Mouse (Mus musculus) neural tube, embryonic 14.5 days (tissue): ENCODE measurements around the gene Cobl. TPM values are rescaled to one million over a fixed set of nuclear protein-coding genes. Genes with fewer than 3 reads are reported as not detected.

Experiments
- ATAC-seq: fragments of 200-750 bp; cut with Nextera tagmentation; 2 replicates; pipeline ENCODE4 v1.8.0; 2017; ENCODE audit warnings: low read depth, mild to moderate bottlenecking, moderate TSS enrichment, moderate library complexity
- H3K27ac ChIP-seq: fragments of 300-500 bp; sonication (generic); 2 replicates; pipeline ENCODE4 v1.5.1; 2014; ENCODE audit warnings: low read depth, mild to moderate bottlenecking, control low read depth, low read length, moderate library complexity, mixed read lengths
- H3K27me3 ChIP-seq: fragments of 300-500 bp; sonication (generic); 2 replicates; pipeline ENCODE4 v1.6.1; 2014; ENCODE audit warnings: low read length; ENCODE audit not compliant: control insufficient read depth, insufficient read depth
- H3K36me3 ChIP-seq: fragments of 300-500 bp; sonication (generic); 2 replicates; pipeline ENCODE4 v1.6.1; 2014; ENCODE audit warnings: low read length, mixed read lengths; ENCODE audit not compliant: control insufficient read depth, insufficient read depth
- H3K4me1 ChIP-seq: fragments of 300-500 bp; sonication (generic); 2 replicates; pipeline ENCODE4 v1.6.1; 2014; ENCODE audit warnings: low read length; ENCODE audit not compliant: control insufficient read depth, insufficient read depth
- H3K4me2 ChIP-seq: fragments of 300-500 bp; sonication (generic); 2 replicates; pipeline ENCODE4 v1.6.1; 2014; ENCODE audit warnings: mild to moderate bottlenecking, low read depth, low read length, control low read depth
- H3K4me3 ChIP-seq: fragments of 300-500 bp; sonication (generic); 2 replicates; pipeline ENCODE4 v1.5.1; 2014; ENCODE audit warnings: low read depth, low read length, control low read depth, mixed read lengths
- H3K9ac ChIP-seq: fragments of 300-500 bp; sonication (generic); replicated peaks from 2 replicates; pipeline ENCODE4 v1.6.1; 2014; ENCODE audit warnings: low read depth, mild to moderate bottlenecking, control low read depth, low read length, mixed read lengths
- H3K9me3 ChIP-seq: fragments of 300-500 bp; sonication (generic); 2 replicates; pipeline ENCODE4 v1.6.1; 2016; ENCODE audit warnings: low read length; ENCODE audit not compliant: control insufficient read depth
- WGBS: fragments of 180-500 bp; shearing (Covaris S2); extraction: QIAGEN DNeasy Blood & Tissue Kit; methylation state at CpG from one replicate; pipeline ENCODE4 v1.1.7; 2014; 5-methylcytosine and 5-hydroxymethylcytosine counted together
- polyA plus RNA-seq: library from polyadenylated mRNA; unstranded; fragments of >200 nt; fragmentation: Nextera tagmentation; extraction: Ambion mirVana; gene quantifications from 2 replicates; pipeline ENCODE4 v1.2.1, GENCODE M21; 2014

Cobl gene
- polyA plus RNA-seq, 1 experiment from 2014 or later, result 16.3 TPM

DNA sequence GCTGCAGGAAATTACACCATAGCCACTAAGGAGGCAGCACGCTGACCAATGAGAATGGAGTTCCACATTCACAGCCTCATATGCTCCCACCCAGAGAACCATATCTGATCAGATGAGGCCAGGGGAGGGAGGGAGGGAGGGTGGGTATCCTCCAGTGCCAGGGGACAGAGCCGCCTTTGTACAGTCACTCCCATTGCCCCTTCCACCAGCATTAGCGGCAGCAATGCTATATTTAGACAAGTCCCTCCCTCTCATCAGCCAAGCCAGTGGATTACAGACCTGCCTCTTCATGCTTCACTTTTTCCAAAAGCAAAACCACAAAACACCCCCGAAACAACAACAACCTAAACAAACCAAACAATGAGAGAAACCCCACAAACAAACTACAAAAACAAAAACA, 30.2 kb downstream of the Cobl start:
- Histone ChIP-seq H3K9me3 (no peaks in the 10 kb centered on the region), H3K4me1 (peaks cover 4% of the 10 kb centered on the region; the same call in 1 of the 2 replicates), H3K36me3 (no peaks in the 10 kb centered on the region), H3K9ac (no peak overlapping the region), H3K4me2 (no peak overlapping the region), H3K4me3 (no peak overlapping the region), H3K27me3 (no peaks in the 10 kb centered on the region), H3K27ac (no peak overlapping the region)
- peak; percentile 60; the same call in 1 of the 2 replicates for ATAC-seq
- 61% methylated on average over 4 of the region's 4 CpGs for WGBS

DNA sequence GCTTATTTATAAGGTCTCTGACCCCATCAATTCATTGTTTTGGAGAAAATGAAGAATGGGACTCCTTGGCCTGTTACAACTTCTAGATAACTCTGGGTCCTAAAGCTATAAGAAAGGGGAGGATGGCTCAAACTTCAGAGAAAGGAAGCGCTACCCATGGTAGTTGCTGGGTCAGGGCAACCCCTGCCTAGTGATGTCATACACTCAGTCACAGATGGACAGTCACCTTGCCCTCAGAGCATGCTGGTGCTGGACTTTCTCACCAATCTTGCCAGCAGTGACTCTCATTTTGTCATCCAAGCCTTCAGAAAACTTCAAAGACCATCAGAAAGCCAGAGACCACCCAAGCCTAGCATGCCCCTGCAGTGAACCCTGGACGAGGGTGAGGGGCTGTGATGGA, 32.8 kb downstream of the Cobl start:
- Histone ChIP-seq H3K36me3 (no peaks in the 10 kb centered on the region), H3K27ac (no peak overlapping the region), H3K4me3 (no peak overlapping the region), H3K9ac (no peak overlapping the region), H3K27me3 (no peaks in the 10 kb centered on the region), H3K4me2 (no peak overlapping the region), H3K9me3 (no peaks in the 10 kb centered on the region), H3K4me1 (peaks cover 4% of the 10 kb centered on the region; the same call in 1 of the 2 replicates)
- 90% methylated on average over 2 of the region's 2 CpGs for WGBS
- no peak for ATAC-seq

DNA sequence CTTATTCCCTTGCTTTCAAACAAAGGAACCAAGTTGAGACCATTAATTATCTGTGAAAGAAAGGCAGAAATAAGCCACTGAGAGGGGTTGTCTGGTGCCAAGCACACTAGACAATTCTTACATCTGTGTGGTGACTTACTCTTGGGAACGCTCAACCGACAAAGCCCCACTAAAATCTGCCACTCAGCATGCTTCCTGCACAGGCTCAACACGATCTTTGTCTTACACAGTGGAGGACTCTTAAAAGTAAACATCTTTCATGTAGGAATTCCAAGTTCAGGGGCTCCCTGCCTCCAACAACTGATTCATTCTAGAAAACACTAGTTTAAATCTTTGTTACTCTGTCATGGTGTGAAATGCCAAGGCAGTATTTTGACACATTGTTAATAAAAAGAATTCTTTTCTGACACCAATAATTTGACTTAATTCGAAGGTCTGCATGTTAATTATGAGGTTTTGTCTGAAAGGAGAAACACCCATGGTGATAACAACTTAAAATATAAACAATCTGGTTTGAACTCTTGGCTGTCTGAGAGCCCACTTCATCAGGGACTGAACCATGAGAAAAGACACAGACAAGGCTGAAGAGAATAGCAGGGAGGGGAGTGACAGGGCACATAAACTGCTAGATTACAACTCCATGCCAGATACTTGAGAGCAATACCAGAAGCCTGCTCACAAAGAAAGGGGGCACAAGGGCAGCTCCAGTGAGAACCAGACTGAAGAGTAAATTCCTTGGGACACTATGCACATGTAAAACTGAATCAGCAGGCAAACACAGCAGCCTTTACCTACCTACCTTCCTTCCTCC, 34.3 kb downstream of the Cobl start:
- no peak overlapping the region for H3K27ac ChIP-seq
- peaks cover under 1% of the 10 kb centered on the region; the same call in 1 of the 2 replicates for H3K4me1 ChIP-seq
- H3K27me3 ChIP-seq, result no peaks in the 10 kb centered on the region
- H3K4me2 ChIP-seq, result no peak overlapping the region
- peak; percentile 63 for ATAC-seq
- H3K36me3 ChIP-seq, result no peaks in the 10 kb centered on the region
- 9% methylated on average over 4 of the region's 4 CpGs for whole genome bisulfite sequencing
- H3K9me3 ChIP-seq, result no peaks in the 10 kb centered on the region
- H3K4me3 ChIP-seq, result no peak overlapping the region
- H3K9ac ChIP-seq, result no peak overlapping the region

DNA sequence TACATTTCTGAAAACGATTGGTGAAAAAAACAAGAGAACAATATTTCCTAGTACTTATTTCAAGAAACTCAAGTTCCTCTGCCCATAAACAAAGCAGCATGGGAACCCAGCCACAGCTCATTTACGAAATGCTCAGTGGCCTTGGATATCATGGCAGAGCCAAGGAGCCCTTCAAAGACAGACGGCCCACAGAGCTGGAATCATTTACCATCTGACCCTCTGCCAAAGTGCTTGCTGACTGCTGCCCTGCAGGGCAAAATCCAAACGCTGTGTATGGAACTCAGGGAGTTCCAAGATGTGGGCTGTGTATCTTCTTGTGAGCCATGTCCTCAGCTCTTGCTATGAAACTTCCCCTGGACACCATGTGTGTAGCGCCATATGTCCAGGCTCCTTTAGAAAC, 38.0 kb downstream of the Cobl start:
- Histone ChIP-seq H3K27ac (no peak overlapping the region), H3K36me3 (no peaks in the 10 kb centered on the region), H3K4me3 (no peak overlapping the region), H3K27me3 (no peaks in the 10 kb centered on the region), H3K4me1 (0 out of 2 replicates have a peak, but pooled peaks cover 2% of the 10 kb centered on the region), H3K9me3 (no peaks in the 10 kb centered on the region), H3K9ac (no peak overlapping the region), H3K4me2 (no peak overlapping the region)
- 71% methylated on average over 5 of the region's 5 CpGs for WGBS
- no peak for ATAC-seq

DNA sequence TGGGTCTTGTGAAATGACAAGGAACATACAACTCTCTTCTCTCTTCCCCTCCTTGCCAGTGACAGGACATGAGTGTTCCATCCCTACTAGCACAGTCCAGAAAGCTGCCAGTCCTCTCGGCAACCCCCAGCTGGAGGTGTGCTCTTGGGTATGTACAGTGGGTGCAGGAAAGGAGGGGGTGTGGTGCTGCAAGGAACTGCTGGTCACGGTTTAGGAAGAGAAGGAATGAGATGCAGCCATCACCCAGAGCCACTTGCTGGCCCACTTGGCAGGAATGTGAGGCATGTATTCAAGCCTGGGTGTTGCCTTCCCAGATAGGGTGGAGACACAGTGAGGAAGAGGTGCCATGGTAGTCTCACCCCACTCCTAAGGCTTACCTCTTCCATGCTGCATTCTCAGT, 40.6 kb downstream of the Cobl start:
- 72% methylated on average over 2 of the region's 2 CpGs for WGBS

DNA sequence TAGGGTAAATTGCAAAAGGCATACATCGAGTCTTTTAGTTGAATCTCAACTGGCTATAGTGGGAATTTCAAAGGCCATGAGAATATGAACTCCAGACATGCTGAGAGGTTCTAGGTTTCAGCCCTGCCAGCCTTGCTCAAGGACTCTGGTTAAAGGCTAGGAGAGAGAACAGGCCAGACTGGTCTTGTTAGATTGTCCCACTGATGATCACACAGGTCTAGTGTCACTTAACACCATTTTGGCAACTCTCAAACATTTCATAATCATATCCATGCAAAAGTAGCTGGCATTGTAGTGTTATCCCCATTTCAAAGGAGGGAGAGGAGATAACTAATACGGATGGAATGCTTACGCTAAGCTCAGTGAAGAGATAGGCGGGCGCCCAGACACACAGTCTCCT, 43.6 kb downstream of the Cobl start:
- Histone ChIP-seq H3K36me3 (no peaks in the 10 kb centered on the region), H3K27me3 (no peaks in the 10 kb centered on the region), H3K4me3 (no peak overlapping the region), H3K9ac (no peak overlapping the region), H3K4me1 (0 out of 2 replicates have a peak, but pooled peaks cover 2% of the 10 kb centered on the region), H3K4me2 (no peak overlapping the region), H3K27ac (no peak overlapping the region), H3K9me3 (no peaks in the 10 kb centered on the region)
- WGBS, result 93% methylated on average over 5 of the region's 5 CpGs
- ATAC-seq, result no peak

More for the DNA sequence above, 40.6 kb downstream of the Cobl start:
- H3K4me1 ChIP-seq, result 0 out of 2 replicates have a peak, but pooled peaks cover 2% of the 10 kb centered on the region
- H3K9ac ChIP-seq, result no peak overlapping the region
- 0 out of 2 replicates have a peak, but pooled peaks have one; percentile 9 for ATAC-seq
- no peak overlapping the region for H3K4me2 ChIP-seq
- H3K36me3 ChIP-seq, result no peaks in the 10 kb centered on the region
- no peaks in the 10 kb centered on the region for H3K27me3 ChIP-seq
- no peak overlapping the region for H3K4me3 ChIP-seq
- H3K9me3 ChIP-seq, result no peaks in the 10 kb centered on the region
- no peak overlapping the region for H3K27ac ChIP-seq

DNA sequence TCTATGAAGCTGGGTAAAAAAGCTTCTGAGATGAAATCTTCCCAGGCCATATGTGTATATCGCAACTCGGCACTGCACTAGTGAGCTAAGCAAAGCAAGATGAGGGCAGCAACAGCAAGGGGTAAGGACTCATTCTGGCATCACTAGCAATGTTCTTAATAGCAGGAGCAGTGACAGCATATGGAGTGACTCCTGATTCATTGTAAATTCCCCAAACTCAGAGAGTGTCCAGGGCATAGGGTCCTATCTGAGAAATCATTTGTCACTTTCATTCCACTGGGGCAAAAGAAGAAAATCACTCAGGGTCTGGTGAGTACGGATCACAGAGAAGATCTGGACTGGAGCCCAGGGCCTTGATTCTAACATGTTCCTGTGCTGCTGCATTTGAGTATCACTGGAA, 44.6 kb downstream of the Cobl start:
- 85% methylated on average over 3 of the region's 3 CpGs for WGBS
- ATAC-seq, result no peak
- H3K36me3 ChIP-seq, result no peaks in the 10 kb centered on the region
- no peaks in the 10 kb centered on the region for H3K27me3 ChIP-seq
- 0 out of 2 replicates have a peak, but pooled peaks cover 2% of the 10 kb centered on the region for H3K4me1 ChIP-seq
- H3K4me3 ChIP-seq, result no peak overlapping the region
- no peak overlapping the region for H3K4me2 ChIP-seq
- H3K27ac ChIP-seq, result no peak overlapping the region
- H3K9me3 ChIP-seq, result no peaks in the 10 kb centered on the region
- no peak overlapping the region for H3K9ac ChIP-seq

DNA sequence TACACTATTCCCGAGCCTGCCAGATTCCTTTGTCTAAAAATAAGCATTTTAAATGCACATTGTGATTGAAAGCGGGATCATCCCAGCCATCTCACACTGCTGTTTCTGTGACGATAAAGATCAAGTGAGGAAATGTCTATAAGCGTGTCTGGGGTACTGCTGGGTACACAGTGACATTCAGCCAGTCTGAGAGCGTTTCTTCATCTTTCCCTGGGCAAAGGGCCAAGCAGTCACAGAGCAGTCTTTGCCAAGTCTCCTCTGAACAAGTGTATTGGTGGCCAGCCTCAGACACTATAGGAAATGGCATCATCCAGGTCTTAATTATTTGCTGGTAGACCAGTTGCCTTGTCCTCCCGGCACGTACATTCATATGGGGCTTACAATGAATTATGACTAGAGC, 47.9 kb downstream of the Cobl start:
- Histone ChIP-seq H3K9me3 (no peaks in the 10 kb centered on the region), H3K4me1 (no peaks in the 10 kb centered on the region), H3K4me3 (no peak overlapping the region), H3K36me3 (no peaks in the 10 kb centered on the region), H3K27ac (no peak overlapping the region), H3K4me2 (no peak overlapping the region), H3K27me3 (no peaks in the 10 kb centered on the region), H3K9ac (no peak overlapping the region)
- 0 out of 2 replicates have a peak, but pooled peaks have one; percentile 26 for ATAC-seq
- 67% methylated on average over 7 of the region's 7 CpGs for WGBS

DNA sequence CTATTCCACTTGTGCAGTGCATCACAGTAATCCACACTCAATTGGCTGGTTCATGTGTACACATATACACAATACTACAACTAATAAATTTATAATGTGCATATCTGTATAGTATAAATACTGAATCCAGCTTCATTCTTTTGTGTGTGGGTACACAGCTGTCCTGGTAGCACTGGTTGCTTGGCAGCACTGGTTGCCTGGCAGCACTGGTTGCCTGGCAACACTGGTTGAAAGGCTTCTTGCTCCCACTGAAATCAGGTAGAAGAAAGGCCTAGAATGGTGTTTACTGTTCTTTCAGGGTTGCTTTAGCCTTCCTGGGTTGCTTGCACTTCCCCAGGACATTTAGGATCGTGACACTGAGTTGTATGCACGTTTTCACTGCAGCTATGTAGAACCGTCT, 49.4 kb downstream of the Cobl start:
- ATAC-seq, result peak; percentile 95
- H3K36me3 ChIP-seq, result no peaks in the 10 kb centered on the region
- no peak overlapping the region for H3K9ac ChIP-seq
- H3K9me3 ChIP-seq, result no peaks in the 10 kb centered on the region
- no peaks in the 10 kb centered on the region for H3K27me3 ChIP-seq
- 18% methylated on average over 3 of the region's 3 CpGs for WGBS
- H3K4me1 ChIP-seq, result no peaks in the 10 kb centered on the region
- peak overlapping the region; percentile 68; the same call in 1 of the 2 replicates for H3K27ac ChIP-seq
- no peak overlapping the region for H3K4me2 ChIP-seq
- no peak overlapping the region for H3K4me3 ChIP-seq
